Mouse (Mus musculus): Measurements from ENCODE around the gene Xirp1. TPM values are rescaled to one million over a fixed set of nuclear protein-coding genes. Genes with fewer than 3 reads are reported as not detected.

Xirp1 gene
- polyA plus RNA-seq, 1 experiment from 2014 or later = 1.1 TPM

DNA sequence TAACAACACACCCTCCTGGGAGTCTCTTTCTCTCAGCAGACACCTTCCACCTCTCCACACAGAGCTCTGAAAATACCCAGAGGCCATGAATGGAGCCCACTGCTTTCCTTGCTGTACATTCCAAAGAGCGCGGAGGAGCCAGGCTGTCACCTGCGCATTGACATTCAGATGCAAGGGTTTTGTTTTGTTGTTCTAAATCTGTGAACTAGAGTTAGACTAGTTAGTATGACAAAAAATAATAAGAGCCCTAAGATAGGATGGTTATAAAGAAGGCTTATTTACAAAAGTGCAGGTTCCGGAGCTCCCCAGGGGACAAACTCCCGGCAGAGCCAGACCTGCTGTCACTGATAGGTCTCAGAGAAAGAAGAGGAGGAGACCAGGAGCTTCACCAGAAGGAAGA lies 32.1 kb downstream of the Xirp1 start:
- no peak for ATAC-seq (replicated peaks; ENCODE audit: low FRiP score)
- Histone ChIP-seq H3K4me2 (no peak overlapping the region), H3K4me3 (ENCODE audit: low read depth, low read length) (no peak overlapping the region), H3K36me3 (ENCODE audit: control insufficient read depth, insufficient read depth, low read length) (no peaks in the 10 kb centered on the region), H3K27me3 (replicated peaks; ENCODE audit: control insufficient read depth, insufficient read depth, low read length) (no peaks in the 10 kb centered on the region), H3K9me3 (ENCODE audit: control insufficient read depth, low read length) (no peaks in the 10 kb centered on the region), H3K27ac (ENCODE audit: low read depth, low read length) (no peak overlapping the region), H3K4me1 (replicated peaks; ENCODE audit: control insufficient read depth, insufficient read depth, low read length) (peaks cover 4% of the 10 kb centered on the region; the same call in 1 of the 2 replicates), H3K9ac (ENCODE audit: low read depth, low read length) (no peak overlapping the region)
- WGBS = 48% methylated on average over 5 of the region's 5 CpGs
- DNase-seq (ENCODE audit: low spot score) = no peak

DNA sequence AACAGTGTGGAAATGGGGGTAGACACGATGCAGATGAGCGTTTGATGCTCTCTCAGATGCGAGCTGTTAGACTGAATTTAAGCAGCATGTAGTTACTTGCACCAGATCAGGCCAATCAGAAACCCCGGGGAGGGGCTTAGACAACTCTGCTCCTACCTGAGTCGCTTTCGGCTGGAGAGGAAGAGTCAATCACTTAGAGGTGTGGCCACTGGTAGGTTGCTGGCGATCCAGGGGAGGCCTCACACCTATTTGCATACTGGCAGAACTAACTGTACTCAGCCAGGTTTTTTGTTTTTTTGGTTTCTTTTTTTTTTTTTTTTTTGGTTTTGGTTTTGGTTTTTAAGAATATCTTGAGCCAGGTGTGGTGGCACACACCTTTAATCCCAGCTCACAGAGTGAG lies 35.1 kb downstream of the Xirp1 start:
- H3K4me3 ChIP-seq (ENCODE audit: low read depth, low read length) = no peak overlapping the region
- no peak for DNase-seq (ENCODE audit: low spot score)
- no peak overlapping the region for H3K4me2 ChIP-seq
- no peak overlapping the region for H3K27ac ChIP-seq (ENCODE audit: low read depth, low read length)
- no peak for ATAC-seq (replicated peaks; ENCODE audit: low FRiP score)
- H3K27me3 ChIP-seq (replicated peaks; ENCODE audit: control insufficient read depth, insufficient read depth, low read length) = no peaks in the 10 kb centered on the region
- H3K4me1 ChIP-seq (replicated peaks; ENCODE audit: control insufficient read depth, insufficient read depth, low read length) = peaks cover 18% of the 10 kb centered on the region
- H3K36me3 ChIP-seq (ENCODE audit: control insufficient read depth, insufficient read depth, low read length) = no peaks in the 10 kb centered on the region
- H3K9ac ChIP-seq (ENCODE audit: low read depth, low read length) = no peak overlapping the region
- WGBS = 51% methylated on average over 7 of the region's 7 CpGs
- H3K9me3 ChIP-seq (ENCODE audit: control insufficient read depth, low read length) = no peaks in the 10 kb centered on the region

DNA sequence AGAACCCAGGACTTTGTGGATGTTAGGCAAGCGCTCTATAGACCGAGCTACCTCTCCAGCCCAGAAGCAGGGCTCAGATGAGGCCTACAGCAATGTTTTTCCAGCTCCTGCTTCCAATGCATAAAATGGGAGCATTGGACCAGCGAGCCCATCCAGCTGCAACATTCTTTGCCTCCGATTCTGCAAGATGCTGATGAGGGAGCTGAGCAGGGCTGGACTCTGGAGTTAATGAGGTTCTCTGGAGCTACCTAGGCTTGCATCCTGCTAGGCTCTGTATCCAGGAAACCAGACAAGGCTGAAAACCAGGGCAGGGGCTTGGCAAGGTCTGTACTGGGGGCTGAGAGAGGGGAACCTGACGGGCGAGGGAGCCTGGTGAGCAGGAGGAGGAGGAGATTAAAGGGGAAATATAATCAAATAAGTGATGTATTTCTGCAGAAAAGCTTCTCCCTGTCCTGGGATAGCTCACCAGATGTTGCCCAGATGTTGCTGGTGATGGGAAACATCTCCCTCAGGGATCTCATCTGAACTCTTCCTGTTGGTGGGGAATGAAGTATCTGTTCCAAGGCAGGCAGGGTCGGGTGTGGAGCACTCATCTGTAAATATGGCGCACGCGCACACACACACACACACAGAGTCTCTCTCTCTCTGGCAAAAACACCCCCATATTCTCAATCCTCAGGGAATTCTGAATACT lies 37.4 kb downstream of the Xirp1 start:
- Histone ChIP-seq H3K36me3 (ENCODE audit: control insufficient read depth, insufficient read depth, low read length) (no peaks in the 10 kb centered on the region), H3K4me3 (ENCODE audit: low read depth, low read length) (no peak overlapping the region), H3K27ac (ENCODE audit: low read depth, low read length) (no peak overlapping the region), H3K9me3 (ENCODE audit: control insufficient read depth, low read length) (no peaks in the 10 kb centered on the region), H3K27me3 (replicated peaks; ENCODE audit: control insufficient read depth, insufficient read depth, low read length) (no peaks in the 10 kb centered on the region), H3K4me1 (replicated peaks; ENCODE audit: control insufficient read depth, insufficient read depth, low read length) (peaks cover 32% of the 10 kb centered on the region), H3K9ac (ENCODE audit: low read depth, low read length) (no peak overlapping the region), H3K4me2 (no peak overlapping the region)
- DNase-seq (ENCODE audit: low spot score) (no peak), ATAC-seq (replicated peaks; ENCODE audit: low FRiP score) (no peak)
- WGBS = 73% methylated on average over 10 of the region's 10 CpGs

DNA sequence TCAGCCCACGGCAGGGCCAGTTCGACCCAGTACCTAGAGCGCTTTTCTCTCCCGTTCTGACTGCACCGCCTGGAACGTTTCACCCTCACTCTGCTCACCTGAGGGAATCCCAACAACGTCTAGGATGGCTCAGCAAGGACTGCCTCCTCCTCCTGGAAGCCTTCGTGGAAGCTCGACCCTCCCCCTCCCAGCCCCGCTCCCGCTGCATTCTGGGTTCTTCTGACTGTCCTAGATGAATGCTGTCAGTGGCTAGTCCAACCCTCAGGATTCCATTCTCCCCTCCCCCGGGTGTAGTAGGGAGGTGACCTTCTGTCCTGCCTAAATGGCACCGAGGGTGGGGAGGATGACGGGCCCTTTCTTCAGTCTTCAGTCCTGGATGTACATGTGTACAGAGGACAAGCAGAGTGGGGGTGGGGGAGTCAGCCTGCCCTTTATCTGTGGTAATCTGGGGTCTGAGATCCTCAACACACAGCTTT lies 38.8 kb downstream of the Xirp1 start, which contains the start of gene Csrnp1:
TSS of gene Csrnp1 (minus strand) at position 123 of the 476 bp plus-strand sequence.
- Histone ChIP-seq H3K9ac (ENCODE audit: low read depth, low read length) (peak within 1 kb of the TSS; percentile 70), H3K36me3 (ENCODE audit: control insufficient read depth, insufficient read depth, low read length) (no peaks in the 10 kb centered on the region), H3K27ac (ENCODE audit: low read depth, low read length) (peak within 1 kb of the TSS; percentile 32; the same call in 1 of the 2 replicates), H3K4me3 (ENCODE audit: low read depth, low read length) (peak within 1 kb of the TSS; percentile 77), H3K4me2 (peak within 1 kb of the TSS; percentile 99), H3K27me3 (replicated peaks; ENCODE audit: control insufficient read depth, insufficient read depth, low read length) (no peaks in the 10 kb centered on the region), H3K4me1 (replicated peaks; ENCODE audit: control insufficient read depth, insufficient read depth, low read length) (peaks cover 46% of the 10 kb centered on the region), H3K9me3 (ENCODE audit: control insufficient read depth, low read length) (no peaks in the 10 kb centered on the region)
- ATAC-seq (replicated peaks; ENCODE audit: low FRiP score) (no peak), DNase-seq (ENCODE audit: low spot score) (peak; percentile 50)
- WGBS = 16% methylated on average over 14 of the region's 14 CpGs

DNA sequence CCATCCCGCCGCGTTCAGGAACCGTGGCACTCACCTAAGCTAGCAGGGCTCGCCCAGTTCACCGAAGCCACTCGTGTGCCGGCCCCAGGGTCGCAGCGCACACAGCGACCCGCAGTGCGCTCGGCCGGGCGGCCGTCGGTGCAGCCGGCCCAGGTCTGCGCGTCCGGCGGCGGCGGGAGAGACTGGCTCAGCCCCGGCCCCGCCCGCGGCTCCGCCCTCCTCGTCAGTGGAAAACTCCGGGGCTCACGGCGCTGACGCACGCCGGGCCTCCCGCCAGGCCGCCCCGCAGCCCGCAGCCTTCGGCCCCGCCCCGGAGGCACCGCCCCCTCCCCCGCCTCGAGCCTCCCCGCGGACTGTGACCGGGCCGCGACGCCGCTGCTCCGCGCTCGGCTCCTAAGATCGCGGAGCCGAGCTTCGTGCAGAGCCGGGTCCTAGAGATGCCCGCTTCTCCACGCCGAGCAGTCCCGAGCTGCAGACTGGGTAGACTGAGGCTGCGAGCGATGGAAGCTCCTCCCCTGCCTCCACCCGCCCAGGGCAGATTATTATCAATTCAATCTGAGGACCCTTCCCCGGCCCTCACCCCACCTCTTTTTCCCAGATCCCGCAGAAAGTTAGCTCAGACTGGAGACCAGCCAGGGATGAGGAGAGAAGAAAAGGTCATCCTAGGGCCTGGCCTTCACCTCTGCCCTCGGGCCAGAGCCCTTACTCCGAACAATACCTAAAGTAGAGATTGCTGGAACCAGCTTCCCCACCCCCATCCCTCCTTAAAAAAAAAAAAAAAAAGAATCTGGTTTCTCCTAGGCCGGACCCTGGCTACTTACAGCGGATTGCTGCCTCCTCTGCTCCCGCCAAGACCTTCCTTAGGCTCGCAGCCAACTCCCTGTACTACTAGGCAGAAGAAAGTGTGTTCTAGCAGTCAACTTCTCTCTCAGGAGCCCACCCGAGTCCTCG lies 39.5 kb downstream of the Xirp1 start:
- peak; percentile 84 for DNase-seq (ENCODE audit: low spot score)
- Histone ChIP-seq H3K4me1 (replicated peaks; ENCODE audit: control insufficient read depth, insufficient read depth, low read length) (peaks cover 51% of the 10 kb centered on the region), H3K27me3 (replicated peaks; ENCODE audit: control insufficient read depth, insufficient read depth, low read length) (no peaks in the 10 kb centered on the region), H3K4me3 (ENCODE audit: low read depth, low read length) (peak overlapping the region; percentile 77), H3K36me3 (ENCODE audit: control insufficient read depth, insufficient read depth, low read length) (no peaks in the 10 kb centered on the region), H3K9ac (ENCODE audit: low read depth, low read length) (peak overlapping the region; percentile 70), H3K4me2 (peak overlapping the region; percentile 99), H3K9me3 (ENCODE audit: control insufficient read depth, low read length) (no peaks in the 10 kb centered on the region), H3K27ac (ENCODE audit: low read depth, low read length) (peak overlapping the region; percentile 32; the same call in 1 of the 2 replicates)
- WGBS = 1% methylated on average over 74 of the region's 79 CpGs
- peak; percentile 83 for ATAC-seq (replicated peaks; ENCODE audit: low FRiP score)

DNA sequence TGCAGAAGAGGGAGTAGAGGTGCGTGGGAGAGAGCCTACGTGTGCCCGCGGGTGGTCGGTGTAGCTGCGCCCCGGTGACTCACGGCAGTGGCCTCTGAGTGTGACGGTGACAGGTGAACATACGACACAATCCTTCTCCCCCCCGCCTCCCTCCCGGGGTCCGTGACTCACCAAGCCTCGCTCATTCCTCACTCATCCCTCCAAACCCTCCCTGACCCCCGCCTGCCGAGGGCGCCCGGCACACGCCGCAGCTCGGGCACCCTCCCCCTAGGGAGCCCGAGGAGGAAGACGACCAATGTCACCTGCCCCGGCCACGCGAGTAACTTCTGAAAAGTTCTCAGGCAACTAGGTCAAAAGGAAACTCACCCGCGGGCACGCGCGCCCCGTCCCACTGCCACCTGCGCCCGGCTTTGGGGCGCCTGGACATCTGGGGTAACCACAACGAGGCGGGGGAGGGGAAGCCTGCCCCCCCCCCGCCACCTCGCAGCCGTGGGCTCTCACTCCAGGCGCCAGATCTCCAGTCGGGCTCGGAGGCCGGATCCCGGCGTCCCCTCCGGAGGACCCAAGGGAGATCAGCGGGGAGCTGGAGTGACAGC lies 40.3 kb downstream of the Xirp1 start:
- Histone ChIP-seq H3K27me3 (replicated peaks; ENCODE audit: control insufficient read depth, insufficient read depth, low read length) (no peaks in the 10 kb centered on the region), H3K27ac (ENCODE audit: low read depth, low read length) (peak overlapping the region; percentile 32), H3K9ac (ENCODE audit: low read depth, low read length) (peak overlapping the region; percentile 70), H3K9me3 (ENCODE audit: control insufficient read depth, low read length) (no peaks in the 10 kb centered on the region), H3K4me3 (ENCODE audit: low read depth, low read length) (peak overlapping the region; percentile 77), H3K36me3 (ENCODE audit: control insufficient read depth, insufficient read depth, low read length) (no peaks in the 10 kb centered on the region), H3K4me2 (peak overlapping the region; percentile 99), H3K4me1 (replicated peaks; ENCODE audit: control insufficient read depth, insufficient read depth, low read length) (peaks cover 59% of the 10 kb centered on the region)
- DNase-seq (ENCODE audit: low spot score) = peak; percentile 62
- under 1% methylated on average over 48 of the region's 48 CpGs for WGBS
- no peak for ATAC-seq (replicated peaks; ENCODE audit: low FRiP score)

DNA sequence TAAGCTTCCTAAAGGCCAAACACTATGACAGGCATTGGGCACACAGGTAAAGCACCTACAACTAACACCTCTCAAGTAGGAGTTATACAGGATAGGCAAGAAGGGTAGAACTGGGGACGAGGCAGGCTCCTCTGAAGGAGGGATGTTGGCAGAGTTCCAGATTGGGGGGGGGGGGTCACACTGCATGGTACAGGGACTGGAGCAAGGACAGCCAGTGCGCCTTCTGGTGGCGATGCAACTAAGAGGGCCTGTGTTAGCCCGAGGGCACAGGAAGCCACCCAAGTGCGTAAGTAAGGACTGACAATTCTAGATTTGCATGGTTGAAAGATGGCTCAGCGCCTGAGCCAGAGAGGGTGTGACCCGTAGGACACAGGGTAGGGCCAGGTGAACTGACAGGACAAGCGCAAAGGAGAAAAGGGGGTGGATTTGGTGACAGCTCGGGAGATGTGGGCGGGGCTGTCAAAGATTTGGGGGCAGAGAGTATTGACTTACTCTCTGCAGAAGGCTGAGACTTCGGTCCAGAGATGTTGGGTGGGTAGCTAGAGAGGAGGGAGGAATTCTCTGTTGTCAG lies 41.1 kb downstream of the Xirp1 start:
- peak overlapping the region; percentile 94 for H3K27ac ChIP-seq (ENCODE audit: low read depth, low read length)
- no peaks in the 10 kb centered on the region for H3K9me3 ChIP-seq (ENCODE audit: control insufficient read depth, low read length)
- H3K9ac ChIP-seq (ENCODE audit: low read depth, low read length) = peak overlapping the region; percentile 55
- WGBS = 3% methylated on average over 11 of the region's 11 CpGs
- DNase-seq (ENCODE audit: low spot score) (peak; percentile 71), ATAC-seq (replicated peaks; ENCODE audit: low FRiP score) (peak; percentile 32)
- peak overlapping the region; percentile 99 for H3K4me2 ChIP-seq
- peak overlapping the region; percentile 77 for H3K4me3 ChIP-seq (ENCODE audit: low read depth, low read length)
- no peaks in the 10 kb centered on the region for H3K36me3 ChIP-seq (ENCODE audit: control insufficient read depth, insufficient read depth, low read length)
- H3K27me3 ChIP-seq (replicated peaks; ENCODE audit: control insufficient read depth, insufficient read depth, low read length) = no peaks in the 10 kb centered on the region
- peaks cover 66% of the 10 kb centered on the region for H3K4me1 ChIP-seq (replicated peaks; ENCODE audit: control insufficient read depth, insufficient read depth, low read length)

All from liver, embryonic 11.5 days (tissue).